Mouse (Mus musculus) cerebellum, adult 11 months (tissue): Measurements from ENCODE around the gene Cish.
"Not testable (repeated sequence)": the region's sequence is repeated elsewhere in the genome, so short reads cannot be mapped to it uniquely, and the experiment has no call there.

Experiments
- DNase-seq: peaks from one replicate; pipeline ENCODE4 v3.0.0; 2022

Gene Cish

DNA sequence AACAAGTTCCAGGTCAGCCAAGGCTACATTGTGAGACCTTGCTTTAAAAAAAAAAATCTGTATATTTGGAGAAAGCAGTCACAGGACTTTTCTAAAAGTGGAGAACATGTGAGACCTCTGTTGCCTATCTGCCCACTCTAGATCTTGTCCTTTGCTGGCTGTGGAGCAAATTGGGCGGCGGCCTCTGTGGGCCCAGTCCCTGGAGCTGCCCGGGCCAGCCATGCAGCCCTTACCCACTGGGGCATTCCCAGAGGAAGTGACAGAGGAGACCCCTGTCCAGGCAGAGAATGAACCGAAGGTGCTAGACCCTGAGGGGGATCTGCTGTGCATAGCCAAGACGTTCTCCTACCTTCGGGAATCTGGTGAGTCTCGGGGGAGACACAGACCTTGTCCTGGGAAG lies 4.0 kb downstream of the Cish start:
- DNase-seq = no peak

DNA sequence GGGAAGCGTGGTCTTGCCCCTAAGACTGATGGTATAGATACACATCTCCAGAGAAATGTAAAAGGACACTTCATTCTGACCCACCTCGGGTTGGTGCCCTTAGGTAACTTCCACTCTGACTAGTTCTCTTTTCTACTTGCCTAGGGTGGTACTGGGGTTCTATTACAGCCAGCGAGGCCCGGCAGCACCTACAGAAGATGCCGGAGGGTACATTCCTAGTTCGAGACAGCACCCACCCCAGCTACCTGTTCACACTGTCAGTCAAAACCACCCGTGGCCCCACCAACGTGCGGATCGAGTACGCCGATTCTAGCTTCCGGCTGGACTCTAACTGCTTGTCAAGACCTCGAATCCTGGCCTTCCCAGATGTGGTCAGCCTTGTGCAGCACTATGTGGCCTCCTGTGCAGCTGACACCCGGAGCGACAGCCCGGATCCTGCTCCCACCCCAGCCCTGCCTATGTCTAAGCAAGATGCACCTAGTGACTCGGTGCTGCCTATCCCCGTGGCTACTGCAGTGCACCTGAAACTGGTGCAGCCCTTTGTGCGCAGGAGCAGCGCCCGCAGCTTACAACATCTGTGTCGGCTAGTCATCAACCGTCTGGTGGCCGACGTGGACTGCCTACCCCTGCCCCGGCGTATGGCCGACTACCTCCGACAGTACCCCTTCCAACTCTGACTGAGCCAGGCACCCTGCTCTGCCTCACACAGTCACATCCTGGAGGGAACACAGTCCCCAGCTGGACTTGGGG lies 4.6 kb downstream of the Cish start:
- no peak for DNase-seq

DNA sequence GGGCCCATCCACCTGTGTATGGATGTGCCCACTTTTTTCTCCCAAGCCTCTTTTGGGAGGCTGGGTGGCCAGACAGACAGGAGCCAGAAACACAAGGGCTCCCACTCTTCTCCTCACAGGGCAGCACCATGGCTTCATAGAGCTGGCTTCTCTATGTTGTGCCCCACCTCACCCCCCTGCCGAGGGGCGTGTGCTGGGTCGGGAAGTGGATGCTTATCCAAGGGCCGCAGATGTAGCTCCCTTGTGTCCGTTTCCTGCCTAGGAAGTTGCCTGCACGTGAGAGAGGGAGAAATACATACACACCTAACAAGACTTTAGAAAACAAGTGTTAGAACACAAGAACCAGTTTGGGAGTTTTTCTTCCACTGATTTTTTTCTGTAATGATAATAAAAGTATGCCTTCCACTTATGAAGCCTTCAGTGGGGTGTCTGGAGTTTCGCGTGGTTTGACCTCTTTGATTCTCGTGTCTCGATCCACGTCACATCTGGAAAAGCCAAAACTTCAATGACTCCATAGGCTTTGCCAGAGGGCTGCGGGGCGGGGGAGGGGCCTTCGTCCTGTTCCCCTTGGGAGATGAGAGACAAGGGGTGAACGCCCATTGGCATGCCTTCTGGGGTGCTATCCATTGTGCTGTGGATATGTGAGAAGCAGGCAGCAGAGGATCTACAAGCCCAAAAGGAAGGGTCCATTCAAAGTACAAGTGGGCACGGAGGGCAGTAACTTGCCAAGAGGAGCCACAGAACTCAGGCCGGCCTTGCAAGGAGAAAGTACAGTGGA lies 5.9 kb downstream of the Cish start:
- DNase-seq = no peak

DNA sequence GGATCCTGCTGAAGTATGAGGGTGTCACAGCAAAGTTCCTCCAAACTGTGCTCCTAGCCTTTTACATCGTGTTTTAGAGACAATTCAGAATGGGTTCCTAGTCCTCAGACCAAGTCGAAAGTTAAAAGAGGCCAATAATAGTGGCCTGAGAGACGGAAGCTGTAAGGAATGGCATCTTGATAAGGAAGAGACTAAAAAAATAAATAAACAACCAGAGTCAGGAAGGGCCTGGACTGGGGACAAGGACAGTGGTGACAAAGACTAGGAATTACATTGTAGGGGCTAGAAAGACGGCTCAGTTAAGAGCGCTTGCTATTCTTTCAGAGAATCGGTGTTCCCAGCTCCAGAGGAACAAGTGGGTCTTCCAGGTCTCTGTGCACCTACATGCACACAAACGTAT lies 6.8 kb downstream of the Cish start:
- no peak for DNase-seq

DNA sequence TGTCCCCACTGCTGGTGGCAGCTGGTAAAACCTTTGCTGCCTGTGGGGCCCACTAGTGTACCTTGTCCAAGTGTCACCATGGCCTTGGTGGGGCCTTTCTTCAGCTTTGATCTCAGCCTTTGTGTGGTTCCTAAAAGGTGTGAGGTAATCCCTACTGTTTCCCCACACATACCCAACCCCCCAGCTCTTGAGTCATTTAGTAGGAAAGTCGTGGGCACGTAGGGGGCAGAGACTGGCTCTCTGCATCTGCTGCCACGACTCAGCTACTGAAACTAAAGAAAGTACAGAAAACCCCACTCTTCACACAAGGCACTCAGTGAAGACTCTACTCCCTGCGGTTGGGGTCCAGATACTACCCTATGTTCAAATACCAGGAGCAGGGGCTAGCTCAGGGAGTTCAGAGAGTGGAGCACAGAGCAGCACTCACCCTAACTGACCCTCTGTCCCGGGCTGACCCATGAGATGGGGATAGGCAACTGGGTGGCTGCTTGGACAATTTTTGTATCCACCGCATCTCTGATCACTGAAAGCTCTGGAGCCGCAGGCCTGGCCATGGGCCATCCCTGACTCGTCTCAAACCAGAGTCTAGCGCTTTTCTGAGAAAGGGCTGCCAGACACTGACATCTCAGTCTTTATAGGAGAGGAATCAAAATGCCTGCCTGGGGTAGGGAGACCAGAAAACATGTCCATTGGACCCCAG lies 7.4 kb downstream of the Cish start:
- no peak for DNase-seq

DNA sequence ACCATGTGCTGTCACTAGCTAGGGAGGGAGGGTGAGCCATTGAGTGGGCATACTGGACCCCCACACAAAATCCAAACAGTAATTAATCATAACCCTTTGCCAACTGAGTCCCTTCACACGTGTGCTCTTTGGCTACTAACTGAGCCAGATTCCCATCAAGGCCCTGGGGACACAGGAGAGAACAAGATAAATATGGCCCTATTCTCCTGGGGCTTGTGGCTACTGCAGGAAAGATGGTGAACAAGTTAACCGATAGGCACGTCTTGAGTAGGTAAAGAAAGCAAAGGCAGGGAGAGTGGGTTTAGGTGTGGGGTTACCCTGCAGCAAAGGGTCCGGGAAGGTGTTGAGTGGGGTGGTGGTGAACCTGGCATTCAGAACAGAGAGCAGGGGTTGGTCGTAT lies 8.1 kb downstream of the Cish start:
- no peak for DNase-seq

DNA sequence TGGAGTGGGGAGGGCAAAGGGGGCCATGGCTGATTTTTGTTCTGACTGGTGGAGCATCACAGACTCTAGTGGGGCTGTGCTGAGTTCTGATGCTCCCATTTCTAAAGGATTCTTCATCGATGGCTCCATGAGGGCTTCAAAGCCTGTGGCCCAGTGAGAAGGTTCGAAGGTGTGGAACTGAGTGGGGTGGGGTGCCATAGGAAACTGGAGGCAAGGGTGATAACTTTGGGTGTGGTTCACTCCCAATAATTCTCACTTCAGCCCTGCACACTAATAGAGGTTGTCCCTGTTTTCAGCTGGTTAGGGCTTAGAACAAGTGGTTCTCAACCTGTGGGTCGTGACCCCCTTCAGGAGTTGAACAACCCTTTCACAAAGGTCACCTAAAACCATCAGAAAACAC lies 8.6 kb downstream of the Cish start:
- DNase-seq = no peak

DNA sequence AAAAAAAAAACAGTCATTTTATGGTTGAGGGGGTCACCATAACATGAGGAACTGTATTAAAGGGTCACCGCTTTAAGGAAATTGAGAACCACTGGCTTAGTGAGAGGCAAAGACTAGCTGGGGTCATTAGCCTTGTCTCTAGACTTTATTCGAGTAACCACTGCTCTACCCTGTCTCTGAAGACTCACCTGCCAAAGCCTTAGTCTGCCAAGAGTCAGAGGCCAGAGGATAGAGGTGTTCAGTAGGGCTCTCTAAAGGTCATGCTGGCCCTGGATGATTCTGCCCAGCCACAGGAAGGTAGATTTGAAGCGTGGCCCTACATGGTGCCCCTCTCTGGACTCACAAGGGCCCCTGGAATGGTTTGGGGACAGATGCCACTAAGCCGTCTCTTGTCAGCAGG lies 9.2 kb downstream of the Cish start:
- no peak for DNase-seq

DNA sequence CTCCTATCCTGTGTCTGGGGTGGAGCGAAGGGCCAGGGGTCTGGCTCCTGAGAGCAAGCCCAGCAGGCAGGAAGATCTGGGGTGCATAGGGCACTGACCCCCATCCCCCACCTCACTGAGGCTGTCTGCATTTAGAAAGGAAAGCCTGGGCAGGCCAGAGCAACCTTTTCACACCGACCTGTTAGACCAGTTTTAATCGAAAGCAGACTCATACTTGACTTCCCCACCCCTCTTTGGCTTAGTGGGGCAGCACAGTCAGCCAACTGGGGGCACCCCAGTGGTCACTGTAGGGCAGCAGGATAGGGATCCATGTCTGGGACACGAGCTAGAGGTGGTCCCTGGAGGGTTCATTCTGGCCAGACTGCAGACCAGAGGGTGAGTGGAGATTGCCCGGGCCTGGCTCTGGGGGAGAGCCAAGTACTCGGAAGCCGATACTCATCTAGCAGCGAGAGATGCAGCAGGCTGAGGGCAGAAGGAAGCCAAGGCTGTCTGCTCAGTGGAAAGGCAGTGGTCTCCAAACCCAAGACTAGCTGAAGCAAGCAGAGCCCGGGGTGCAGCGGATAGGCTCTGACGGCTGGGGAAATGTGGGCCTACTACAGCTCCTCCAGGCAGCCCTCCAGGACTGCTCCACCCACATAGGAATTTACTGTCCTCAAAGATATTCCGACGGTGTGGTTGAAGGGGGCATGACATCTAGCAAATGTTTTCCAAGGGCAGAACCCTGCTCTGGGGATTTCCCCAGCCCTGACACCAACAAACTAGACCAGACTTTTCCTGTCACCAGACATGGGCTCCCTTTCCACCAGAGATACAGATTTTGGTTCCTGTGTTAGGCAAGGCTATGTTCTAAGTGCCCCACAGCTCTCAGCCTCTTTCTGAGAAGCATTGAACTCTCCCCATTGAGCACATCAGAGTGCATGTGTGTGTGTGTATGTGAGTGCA lies 10.0 kb downstream of the Cish start:
- no peak for DNase-seq

DNA sequence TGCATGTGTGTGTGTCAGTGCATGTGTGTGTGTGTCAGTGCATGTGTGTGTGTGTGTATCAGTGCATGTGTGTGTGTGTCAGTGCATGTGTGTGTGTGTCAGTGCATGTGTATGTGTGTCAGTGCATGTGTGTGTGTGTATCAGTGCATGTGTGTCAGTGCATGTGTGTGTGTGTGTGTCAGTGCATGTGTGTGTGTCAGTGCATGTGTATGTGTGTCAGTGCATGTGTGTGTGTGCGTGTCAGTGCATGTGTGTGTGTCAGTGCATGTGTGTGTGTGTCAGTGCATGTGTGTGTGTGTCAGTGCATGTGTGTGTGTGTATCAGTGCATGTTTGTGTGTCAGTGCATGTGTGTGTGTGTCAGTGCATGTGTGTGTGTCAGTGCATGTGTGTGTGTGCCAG lies 10.8 kb downstream of the Cish start:
- not testable (repeated sequence) for DNase-seq

DNA sequence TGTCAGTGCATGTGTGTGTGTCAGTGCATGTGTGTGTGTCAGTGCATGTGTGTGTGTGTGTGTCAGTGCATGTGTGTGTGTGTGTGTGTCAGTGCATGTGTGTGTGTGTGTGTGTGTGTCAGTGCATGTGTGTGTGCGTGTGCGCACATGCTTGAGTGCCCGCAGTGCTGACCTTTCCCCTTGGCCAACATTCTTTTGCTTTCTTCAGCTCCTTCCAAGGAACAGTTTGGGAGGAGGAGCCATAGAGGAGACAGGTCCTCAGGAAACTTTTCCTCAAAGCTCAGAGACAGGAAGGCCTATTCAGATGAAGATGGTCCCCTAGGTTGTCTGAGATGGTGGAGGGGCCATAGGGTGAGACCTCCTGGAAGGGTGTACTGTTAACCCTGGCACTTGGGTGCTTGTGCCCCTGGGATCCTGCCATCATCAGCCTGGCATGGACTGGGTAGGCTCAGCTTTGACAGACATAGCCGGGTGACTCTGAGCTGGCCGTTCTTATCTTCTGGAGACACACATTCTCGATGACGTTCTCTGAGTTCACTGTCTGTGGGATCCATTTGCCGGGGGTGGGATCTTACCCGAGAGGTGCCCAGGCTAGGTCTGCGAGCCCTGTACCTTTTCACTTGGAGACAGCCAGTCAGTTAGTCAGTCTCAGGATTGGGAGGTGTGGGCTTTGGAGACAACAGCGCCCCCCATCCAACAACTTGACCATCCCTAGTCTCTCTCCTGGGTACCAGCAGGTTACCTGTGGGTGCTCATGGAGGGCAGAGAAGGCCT lies 11.5 kb downstream of the Cish start:
- DNase-seq = no peak

DNA sequence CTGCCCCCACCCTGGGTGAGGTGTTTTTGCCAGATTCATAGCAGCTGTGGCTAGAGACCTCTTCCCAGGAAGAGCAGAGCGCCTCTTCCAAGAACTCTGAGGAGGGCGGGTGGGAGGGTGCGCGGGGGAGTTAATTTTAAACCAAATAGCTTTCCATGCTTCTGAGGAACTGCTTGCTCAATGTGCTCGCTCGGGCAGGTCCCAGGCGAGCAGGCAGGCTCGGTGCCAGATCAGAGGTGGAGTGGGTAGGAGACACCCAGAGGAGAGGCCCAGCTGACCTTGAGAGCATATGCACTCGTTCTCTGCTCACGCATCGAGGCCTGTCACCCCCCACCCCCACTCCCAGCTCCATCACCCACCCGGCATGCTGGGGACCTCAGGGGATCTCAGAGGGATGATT lies 12.1 kb downstream of the Cish start:
- no peak for DNase-seq

DNA sequence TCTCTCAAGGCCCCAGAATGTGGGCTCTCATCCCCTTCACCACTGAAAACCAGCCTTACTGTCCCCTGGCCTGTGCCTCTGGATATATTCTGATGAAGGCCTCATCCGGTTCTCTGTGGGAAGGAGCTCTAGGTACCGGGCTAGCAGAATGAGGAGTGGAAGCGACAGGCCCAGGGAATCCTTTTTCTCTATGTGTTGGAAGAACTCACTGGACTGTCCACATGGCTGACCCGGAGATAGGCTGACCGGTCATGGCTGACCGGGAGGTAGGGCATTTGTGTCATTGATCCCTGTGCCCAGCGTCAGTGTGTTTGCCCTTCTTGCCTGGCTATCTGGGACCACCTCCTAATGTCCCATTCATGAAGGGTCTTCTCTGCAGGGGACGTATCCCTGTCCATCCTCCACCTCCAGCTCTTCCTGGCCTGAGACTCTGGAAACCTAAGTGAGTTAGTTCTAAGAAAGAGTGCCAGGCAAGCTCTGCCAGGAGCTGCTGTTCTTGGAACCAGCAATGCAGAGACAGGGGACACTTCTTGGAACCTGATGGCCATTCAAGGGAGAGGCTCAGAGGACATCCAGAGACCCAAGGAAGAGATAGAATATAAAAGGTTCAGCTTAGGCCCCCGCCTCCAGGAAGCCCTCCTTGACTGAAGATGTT lies 12.6 kb downstream of the Cish start:
- DNase-seq = no peak

DNA sequence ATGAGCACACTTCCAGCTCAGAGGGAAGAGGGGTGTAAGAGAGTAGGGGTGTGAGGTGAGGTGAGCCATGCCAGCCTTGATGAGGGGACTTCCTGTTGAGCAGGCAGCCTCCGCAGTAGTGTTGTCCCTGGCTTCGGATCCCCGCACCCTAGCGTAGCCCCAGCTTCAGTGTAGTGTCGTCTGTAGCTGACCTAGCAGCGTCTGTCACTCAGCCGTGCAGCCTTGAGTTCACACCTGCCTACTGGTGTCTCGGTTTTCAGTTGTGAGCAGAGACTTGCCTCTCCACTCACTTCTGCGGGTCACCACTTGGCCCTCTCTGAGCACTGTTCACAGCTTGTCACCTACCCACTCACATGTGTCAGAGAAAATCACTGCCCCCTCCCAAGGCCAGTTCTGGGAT lies 13.3 kb downstream of the Cish start:
- DNase-seq = no peak

DNA sequence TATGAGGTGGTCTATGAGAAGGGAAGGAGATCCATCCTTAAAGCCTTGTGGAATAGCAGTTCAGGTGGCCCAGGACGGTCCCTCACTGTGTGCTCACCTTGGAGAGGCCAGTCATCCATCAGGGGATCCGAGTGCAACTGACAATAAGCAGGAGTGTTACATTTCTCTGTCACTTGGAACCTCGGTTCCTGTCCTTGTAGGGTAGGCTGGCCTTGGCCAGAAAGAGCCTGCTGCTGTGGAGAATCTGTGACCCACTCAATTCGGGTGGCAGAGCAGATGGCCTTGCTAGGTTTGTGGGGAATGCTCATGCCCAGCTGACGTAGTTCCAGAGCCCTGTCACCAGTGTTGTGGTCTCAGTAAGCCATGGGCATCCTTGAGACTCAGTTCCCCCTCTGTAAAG lies 13.8 kb downstream of the Cish start:
- no peak for DNase-seq

DNA sequence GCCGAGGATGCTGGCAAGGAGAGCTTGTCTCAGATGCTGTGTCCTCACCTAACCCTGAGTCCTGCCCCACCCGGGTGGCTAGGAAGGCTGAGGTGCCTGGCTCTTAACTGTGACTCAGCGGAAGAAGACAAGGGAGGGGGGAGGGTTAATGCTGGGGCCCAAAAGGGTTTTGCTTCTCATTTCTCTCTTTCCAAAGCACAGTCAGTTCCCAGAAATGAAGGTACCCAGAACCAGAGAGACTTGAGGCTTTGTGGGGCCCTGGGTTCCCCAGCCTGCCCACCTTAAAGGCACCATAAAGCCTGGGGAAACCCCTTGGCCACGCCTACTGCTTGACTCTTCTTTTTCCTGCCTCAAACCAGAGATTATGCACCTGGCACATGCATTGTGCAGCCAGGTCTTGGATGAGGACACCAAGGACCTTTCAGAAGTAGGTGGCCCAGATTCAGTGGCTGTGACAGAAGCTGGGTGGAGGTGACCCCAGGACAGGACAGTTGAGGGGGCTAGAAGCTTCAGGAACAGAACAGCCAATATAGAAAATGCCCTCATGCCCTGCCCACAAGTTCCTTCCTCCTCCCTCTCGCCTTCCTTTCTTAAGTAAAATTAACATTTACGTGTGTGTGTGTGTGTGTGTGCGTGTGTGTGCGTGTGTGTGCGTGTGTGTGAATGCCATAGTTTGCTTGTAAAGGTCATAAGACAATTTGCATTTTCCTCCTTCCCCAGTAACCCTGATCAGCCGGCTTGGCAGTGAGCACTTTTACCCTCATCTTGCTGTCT lies 17.2 kb downstream of the Cish start:
- DNase-seq = no peak

DNA sequence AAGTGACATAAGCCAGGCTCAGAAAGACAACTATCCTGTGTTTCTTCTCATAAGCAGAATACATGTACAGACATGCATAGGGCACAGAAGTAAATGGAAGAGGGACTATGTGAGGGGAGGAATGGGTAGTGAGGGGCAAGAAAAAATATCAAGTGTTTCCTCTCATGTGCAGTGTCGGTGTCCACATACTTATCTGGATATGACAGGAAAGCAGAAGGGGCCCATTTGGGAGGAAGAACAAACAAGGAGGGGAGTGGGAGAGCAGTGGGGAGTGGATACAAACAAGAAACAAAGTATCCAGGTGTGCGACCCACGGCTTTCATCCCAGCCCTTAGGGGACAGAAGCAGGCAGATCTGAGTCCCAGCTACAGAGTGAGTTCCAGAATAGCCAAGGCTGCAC lies 18.1 kb downstream of the Cish start:
- DNase-seq = no peak

DNA sequence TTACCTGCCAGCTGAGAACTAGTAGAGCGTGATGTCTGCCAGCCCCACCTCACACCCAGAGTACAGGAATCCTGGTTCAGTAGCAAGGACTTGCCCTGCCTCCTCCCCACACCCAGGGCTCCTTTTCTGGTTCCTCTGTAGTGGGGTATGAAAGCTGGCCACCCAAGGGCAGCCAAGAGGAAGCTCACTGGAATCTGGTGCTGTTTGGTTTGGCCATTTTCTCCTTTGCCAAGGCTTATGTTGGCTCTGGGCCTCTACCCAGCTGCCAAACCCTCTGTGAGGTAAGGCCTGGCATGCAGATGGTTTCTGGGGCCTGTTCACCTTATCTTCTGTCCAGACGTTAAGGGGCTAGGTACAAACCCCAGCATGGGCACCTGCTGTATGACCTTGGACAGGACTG lies 20.0 kb downstream of the Cish start:
- DNase-seq = no peak

DNA sequence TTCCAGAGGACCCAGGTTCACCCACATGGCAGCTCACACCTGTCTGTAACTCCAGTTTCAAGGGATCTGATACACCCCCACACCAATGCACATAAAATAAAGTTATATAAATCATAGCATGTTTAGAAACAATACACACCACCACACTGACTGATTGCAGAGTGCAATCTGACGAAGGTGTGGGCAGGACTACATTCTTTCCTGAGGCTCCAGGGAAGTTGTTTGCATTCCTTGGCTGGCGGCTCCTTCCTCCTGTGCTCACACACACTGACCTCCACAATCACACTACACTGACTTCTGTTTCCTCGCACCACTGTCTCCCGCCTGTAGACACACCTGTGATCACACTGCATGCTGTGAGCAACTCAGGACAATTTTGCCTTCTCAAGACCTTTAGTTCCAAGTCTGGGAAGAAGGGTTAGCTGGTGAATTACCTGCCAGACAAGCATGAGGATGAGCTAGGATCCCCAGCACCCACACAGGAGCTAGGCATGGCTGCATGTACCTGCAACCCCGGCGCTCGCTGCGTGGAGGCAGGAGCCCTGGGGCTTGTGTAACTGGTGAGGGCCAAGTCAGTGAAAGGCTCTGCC lies 26.7 kb downstream of the Cish start:
- DNase-seq = no peak

DNA sequence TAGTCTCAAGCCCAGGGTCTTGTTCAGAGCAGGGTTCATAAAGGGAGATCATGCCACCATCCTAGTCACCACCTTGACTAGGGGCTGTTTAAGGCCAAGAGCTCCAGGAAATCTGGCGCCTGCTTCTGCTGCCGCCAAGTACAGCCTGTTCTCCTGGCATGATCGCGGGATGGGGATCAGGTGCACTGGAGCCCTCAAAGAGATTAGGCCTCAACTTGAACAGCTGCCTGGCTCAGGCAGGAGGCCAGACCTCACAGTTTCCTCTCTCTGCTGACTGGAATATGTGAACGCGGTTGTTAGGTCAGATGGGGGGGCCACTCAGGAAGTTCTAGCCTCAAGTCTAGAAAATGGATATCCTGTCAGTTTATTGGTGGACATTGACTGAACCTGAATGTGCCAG lies 27.7 kb downstream of the Cish start:
- peak; percentile 71 for DNase-seq
